Mouse (Mus musculus) spleen, postnatal 14 days (tissue): Measurements from ENCODE around the gene Pygm.

Experiments
- DNase-seq, 2 experiments: peaks; one replicate each; pipeline ENCODE4 v3.0.0; 2021 to 2022; ENCODE audit warnings: low spot score in 2 of 2

Gene Pygm

GRCm38 (mm10) chr19:6385419-6385818 is 1.2 kb downstream of the Pygm start:
- DNase-seq, result no peak

DNA sequence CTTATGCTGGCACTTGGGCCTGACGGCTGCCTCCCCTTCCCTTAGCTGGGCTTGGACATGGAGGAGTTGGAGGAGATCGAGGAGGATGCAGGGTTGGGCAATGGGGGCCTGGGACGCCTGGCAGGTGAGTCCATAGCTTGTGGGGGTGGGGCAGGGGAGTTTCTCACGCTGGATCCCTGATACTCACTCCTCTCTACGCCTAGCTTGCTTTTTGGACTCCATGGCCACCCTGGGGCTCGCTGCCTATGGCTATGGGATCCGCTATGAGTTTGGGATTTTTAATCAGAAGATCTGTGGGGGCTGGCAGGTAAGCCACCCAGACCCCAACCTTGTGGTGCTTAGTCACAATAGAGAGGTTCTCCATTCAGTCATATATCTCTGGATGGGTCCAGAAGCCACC is 1.6 kb downstream of the Pygm start:
- no peak for DNase-seq

- DNase-seq, result no peak
Observed at GRCm38 (mm10) chr19:6386234-6386633, 2.0 kb downstream of the Pygm start.

DNA sequence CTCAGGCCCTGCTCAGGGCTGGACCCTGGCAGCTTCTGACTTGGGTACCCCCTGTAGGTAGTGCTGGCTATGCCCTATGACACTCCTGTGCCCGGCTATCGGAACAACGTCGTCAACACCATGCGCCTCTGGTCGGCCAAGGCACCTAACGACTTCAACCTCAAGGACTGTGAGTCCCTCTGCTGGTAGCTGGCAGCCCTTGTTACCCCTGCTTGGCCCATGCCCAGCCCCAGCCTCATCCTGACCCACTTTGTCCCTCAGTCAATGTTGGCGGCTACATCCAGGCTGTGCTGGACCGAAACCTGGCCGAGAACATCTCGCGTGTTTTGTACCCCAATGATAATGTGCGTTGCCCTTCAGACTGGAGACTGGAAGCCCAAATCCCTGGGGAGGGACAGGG is 3.8 kb downstream of the Pygm start:
- no peak for DNase-seq

DNA sequence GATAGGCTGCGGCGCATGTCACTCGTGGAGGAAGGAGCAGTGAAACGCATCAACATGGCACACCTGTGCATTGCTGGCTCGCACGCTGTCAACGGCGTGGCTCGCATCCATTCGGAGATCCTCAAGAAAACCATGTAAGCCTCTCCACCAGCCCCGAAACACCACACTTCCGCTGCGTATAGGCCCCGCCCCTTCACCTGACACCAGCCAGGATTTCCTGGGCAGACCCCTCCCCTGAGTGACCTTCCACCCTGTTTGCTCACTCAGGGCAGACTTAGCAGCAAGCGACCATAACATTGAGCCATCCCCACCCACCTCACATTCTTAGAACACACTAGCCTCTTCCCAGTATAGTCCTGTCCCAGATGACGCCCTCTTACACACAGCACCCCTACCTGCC is 5.6 kb downstream of the Pygm start:
- DNase-seq, result no peak

GRCm38 (mm10) chr19:6390251-6390650 is 6.1 kb downstream of the Pygm start:
- DNase-seq, result no peak

DNA sequence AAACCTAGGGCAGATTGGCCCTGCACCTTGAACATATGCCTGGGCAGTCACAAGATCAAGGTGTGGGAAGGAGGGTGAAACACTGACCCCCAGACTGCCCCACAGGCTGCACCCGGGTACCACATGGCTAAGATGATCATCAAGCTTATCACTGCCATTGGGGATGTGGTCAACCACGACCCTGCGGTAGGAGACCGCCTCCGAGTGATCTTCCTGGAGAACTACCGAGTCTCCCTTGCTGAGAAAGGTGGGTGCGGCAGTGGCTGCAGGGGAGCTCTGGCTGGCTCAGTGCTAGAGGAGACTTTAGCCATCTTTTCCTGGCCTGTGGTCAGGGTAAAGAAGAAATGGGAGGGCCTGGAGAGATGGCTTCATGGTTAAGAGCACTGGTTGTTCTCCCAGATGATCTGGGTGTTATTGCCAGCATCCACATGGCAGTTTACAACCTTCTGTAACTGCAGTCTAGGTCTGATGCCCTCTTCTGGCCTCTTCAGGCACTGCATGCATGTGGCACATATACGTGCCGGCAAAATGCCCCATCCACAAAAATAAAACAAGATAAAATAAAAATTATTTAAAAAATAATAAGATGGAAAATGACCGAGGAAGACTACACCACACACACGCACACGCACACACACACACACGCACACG is 8.7 kb downstream of the Pygm start:
- DNase-seq, result no peak

DNA sequence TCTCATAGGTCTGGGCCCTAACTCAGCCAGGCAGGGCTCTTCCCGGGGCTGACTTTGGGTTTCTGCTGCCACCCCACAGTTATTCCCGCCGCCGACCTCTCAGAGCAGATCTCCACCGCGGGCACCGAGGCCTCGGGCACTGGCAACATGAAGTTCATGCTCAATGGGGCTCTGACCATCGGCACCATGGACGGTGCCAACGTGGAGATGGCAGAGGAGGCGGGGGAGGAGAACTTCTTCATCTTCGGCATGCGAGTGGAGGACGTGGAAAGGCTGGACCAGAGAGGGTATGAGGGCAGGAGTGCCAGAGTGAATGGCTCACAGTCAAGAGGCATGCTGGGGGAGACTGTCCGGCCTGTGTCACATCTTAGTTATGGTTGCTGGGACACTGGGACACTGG is 9.4 kb downstream of the Pygm start:
- DNase-seq, result no peak

- no peak for DNase-seq
Observed at GRCm38 (mm10) chr19:6396237-6396636, 12.0 kb downstream of the Pygm start.

DNA sequence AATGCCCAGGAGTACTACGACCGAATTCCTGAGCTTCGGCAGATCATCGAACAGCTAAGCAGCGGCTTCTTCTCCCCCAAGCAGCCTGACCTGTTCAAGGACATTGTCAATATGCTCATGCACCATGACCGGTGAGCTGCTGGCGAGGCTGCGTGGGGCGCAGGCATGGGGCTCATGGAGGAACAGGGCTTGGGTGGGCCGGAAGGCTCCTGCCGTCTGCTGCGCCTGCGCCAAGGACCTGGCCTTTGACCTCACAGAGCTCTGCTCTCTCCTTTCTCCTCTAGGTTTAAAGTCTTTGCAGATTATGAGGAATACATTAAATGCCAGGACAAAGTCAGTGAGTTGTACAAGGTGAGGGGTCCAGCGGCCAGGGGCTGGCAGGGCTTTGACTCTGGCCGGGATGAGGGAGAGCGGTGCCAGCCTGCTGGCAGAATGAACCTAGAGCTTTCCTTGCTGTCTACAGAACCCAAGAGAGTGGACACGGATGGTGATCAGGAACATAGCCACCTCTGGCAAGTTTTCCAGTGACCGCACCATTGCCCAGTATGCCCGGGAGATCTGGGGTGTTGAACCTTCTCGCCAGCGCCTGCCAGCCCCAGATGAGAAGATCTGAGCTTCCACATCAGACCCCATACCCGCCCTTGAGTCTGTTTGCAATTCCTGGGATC is 13.5 kb downstream of the Pygm start:
- DNase-seq, result no peak

GRCm38 (mm10) chr19:6398447-6399284 is 14.5 kb downstream of the Pygm start:
- DNase-seq, result peak; percentile 67 to 76

DNA sequence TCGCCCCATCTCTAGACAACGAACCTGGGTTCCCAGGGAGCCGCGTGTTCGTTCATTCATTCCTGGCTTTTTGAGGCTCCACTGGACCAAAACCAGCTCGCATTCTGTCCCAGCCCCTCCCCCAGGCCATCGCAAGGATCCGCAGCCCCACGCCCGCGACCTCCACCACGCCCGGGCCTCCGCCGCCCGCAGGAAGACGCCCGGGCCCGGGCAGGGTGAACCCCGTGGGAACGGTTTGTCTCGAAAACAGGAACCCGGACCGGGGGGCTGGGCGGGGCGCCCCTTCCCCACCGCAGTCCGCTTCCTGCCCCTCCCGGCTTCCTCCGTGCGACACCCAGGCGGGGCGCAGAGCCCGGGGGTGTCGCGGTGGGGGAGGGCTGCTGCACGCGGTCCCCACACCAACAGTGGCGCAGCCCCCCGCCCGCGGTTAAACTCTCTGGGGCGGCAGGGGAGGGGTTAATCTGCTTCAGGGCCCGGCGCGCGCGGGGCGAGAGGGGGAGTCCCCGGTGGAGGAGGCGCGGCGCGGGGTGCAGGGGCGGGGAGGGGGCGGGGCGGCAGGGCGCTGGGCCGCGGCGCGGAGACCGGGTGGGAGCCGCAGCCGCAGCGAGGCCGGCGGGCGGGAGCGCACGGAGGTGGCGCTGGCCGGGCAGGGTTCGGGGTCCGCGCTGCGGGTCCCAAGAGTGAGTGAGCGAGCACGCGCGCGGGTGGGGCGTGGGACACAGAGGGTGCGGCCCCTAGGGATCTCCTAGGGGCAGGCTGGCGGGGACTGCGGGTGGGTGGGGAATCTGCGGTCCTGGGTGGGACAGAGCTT is 15.3 kb downstream of the Pygm start, which contains the start of gene Rasgrp2:
Rasgrp2 (plus strand) TSS at position 56 of the 811 bp plus-strand sequence.
- peak; percentile 78 to 82 for DNase-seq

DNA sequence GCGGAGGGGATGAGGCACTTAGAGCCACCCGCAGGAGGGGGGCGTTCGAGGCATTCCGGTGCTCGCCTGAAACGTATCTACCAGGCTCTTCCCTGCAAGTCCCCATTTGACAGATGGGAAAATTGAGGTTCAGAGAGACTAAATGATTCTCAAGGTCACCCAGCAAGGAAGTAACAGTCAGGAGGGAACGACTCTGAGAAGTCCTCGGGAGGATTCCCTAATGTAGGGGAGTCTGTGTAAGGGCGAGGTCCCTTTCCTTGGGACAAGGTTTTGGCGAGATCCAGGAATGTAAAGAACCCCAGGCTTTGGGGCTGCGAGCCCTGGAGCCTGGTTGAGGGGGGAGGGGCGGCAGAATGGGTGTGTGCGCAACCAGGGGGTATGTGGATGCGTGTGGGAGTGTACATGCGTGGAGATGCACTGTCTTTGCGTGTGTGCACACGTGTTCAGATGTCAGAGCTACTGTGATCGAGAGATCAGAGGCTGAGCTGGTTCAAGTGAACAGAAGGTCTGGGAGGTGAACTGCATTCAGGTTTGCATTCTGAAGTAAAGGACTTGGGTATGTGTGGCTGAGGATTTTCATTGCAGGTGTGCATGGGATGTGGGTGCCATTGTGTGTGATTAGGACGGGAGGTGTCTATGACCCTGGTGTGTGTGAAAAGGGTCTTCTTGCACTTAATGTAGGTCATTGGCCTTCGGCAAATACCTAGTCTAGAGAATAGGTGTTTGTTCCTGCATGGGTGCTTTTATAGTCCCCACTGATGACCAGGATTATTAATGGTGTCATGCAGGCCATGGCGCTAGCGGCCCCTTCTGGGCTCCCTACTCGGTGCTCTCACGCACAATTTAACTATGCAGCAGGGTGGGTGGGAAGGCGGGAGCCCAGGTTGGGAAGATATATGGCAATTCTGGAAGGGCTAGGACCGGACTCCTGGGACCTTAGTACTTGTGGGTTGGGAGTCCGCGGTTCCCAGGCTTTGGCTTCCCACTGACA is 16.2 kb downstream of the Pygm start:
- no peak for DNase-seq

GRCm38 (mm10) chr19:6401131-6401815 is 17.1 kb downstream of the Pygm start:
- DNase-seq, result peak; percentile 74 to 85

GRCm38 (mm10) chr19:6401951-6402350 is 17.8 kb downstream of the Pygm start:
- no peak for DNase-seq

DNA sequence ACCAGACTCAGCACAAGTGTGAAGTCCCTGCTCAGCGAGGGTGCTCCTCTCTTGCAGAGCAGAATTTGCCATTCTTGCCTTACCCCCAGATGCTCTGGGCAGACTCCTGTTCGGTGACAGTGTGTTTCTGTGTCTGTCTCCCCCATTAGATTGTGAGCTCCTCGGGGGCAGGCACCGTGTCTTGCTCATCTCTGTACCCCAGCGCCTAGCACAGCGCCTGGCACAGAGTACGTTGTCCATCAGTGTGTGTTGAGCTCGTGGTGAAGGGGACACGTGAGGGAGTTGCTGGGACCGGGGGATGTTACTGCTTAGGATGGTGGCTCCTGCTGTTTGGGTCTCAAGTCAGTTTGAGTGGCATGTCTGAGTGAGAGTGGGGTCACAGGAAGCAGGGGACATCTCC is 19.7 kb downstream of the Pygm start:
- no peak for DNase-seq

DNA sequence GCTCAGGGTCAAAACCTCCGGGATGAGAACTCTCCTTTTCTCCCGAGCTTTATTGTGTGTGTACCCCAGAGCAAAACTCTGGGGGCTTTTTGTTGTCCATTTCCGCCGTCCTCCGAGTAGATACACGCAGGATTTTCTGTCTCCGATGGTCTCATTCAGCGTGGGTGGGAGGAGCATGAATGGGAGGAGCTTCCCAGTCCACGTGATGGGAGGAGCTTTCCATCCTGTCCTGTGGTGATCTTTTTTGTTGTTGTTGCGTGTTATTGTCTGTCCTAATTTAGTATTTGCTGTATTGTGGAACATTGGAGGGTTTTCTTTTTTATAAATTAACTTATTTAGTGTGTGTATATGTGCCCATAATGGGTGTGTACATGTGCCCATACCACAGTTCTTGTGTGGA is 21.2 kb downstream of the Pygm start:
- no peak for DNase-seq

GRCm38 (mm10) chr19:6407109-6407508 is 22.9 kb downstream of the Pygm start:
- no peak for DNase-seq

DNA sequence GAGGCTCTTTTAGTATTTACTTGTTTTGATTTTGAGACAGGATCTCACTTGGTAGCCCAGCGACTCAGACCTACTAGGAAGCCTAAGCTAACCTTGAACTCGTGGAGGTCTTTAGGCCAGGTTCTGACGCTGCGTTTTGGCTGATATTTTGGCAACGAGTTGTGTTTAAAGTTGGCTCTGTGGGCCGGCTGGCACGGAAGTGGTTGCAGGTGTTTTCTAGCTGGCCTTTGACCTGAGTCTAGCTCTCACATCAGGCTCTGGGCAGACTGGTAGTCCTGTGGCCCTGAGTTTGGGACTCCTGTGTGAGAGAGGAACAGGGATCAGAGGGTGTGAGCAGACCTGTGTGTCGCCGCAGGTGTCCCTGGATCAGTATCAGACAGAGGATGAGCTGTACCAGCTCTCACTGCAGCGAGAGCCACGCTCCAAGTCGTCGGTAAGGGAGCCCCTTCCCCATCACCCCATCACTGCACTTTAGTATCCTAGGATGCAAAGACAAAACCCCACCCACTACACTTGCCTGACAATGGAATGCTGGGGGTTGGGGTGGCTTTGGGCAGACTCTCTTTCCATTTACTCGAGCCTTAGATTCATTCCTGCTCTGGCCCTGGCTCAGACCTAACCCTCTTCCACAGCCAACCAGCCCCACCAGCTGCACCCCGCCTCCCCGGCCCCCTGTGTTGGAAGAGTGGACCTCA is 23.8 kb downstream of the Pygm start:
- no peak for DNase-seq
